Mouse (Mus musculus) layer of hippocampus, adult 9-11 months (tissue): ENCODE data around the gene Ghrl.
"Not testable (repeated sequence)": the region's sequence is repeated elsewhere in the genome, so short reads cannot be mapped to it uniquely, and the experiment has no call there.

Experiments used
- DNase-seq: peaks from one replicate; pipeline ENCODE4 v3.0.0; 2022

Gene Ghrl

DNA sequence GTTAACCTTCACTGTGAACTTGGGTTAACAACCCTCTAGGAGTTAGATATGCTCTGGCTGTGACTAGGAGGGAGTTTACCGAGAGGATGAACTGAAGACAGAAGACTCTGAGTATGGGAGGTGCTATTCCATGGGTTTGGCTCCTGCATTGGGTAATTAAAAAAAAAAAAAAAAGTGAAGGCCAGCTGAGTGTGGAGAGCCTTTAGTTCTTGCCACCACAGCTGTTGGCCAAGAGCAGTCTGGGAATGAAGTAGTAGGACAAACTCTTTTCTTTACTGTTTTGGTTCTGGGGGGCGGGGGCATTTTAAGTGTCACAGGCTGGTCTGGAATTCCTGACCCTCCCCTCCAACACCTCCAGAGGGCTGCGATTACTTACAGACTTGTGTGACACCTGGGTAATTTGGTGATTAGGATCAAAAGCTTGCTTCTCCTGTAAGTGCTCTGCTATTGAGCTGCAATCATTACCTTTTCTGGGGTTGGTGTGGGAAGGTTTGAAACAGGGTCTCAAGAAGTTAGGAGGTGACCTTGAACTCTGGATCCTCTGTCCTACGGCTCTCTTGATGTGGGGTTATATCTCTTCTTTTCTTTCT is 23.8 kb downstream of the Ghrl start:
- no peak for DNase-seq

GRCm38 (mm10) chr6:113695203-113695602 is 24.5 kb downstream of the Ghrl start:
- no peak for DNase-seq

GRCm38 (mm10) chr6:113693377-113693776 is 26.3 kb downstream of the Ghrl start:
- DNase-seq, result no peak

GRCm38 (mm10) chr6:113692661-113693133 is 27.0 kb downstream of the Ghrl start:
- no peak for DNase-seq

- no peak for DNase-seq
Observed at GRCm38 (mm10) chr6:113691084-113691462, 28.6 kb downstream of the Ghrl start.

DNA sequence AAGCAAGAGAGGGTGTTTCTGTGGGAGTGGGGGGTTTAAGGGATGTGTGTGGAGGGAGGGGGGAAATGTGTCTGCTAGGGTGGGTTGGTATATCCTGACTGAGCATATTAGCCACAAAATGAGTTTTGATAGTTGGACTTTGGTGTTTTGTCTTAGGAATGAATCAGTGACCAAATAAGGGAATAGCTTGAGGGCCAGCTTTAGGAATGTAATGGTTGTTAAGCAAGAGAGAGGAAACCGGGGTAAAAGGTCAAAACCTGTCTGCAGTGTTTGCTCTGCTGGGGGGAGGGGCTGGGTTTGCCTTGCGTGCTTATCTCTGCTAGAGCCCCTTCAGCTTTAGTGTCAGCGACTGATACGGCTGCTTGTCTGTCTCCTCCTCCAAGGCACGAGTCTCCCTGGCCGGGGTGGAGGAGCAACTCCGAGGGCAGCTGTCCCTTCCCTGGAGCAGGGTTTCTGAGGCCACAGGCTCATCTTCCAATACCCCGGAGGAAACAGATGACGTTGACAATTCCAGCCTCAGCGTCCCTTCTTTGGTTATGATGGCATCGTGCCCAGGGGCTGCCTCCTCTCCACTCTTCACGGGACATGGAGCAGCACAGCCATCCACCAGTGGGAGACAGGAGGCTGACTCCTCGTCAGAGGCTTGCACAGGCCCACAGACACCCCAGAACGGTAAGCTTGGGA is 29.1 kb downstream of the Ghrl start:
- DNase-seq, result no peak

GRCm38 (mm10) chr6:113690008-113690399 is 29.7 kb downstream of the Ghrl start:
- no peak for DNase-seq

- DNase-seq, result no peak
Observed at GRCm38 (mm10) chr6:113686551-113687125, 33.0 kb downstream of the Ghrl start.

DNA sequence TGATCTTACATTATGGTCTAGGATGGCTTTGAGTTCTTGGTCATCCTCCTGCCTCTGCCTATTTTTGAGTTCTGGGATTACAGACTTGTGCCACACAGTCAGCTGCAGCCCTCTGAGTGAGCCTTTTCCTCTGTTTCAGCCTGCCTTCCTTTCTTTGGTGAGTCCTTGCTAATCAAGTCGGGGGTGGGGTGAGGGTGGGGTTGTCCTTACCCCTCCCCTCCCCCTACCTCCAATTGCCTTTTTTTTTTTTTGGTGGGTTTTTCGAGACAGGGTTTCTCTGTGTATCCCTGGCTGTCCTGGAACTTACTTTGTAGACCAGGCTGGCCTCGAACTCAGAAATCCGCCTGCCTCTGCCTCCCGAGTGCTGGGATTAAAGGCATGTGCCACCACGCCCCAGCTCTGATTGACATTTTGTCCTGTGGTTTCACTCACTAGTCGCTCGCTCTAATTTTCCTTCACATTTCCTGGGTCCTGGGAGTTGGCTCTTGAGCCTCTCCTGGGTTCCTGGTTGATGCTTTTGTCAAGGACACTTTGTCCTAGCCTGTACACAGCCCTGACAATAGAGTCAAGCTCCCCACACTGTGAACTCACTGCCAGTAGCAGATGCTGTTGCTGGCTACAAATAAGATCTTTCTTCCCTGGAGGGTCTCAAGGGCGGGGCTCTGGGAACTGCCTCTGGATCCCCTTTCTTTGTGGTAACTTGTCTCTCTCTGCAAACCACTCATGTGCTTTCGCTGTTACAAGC is 36.4 kb downstream of the Ghrl start:
- DNase-seq, result no peak

DNA sequence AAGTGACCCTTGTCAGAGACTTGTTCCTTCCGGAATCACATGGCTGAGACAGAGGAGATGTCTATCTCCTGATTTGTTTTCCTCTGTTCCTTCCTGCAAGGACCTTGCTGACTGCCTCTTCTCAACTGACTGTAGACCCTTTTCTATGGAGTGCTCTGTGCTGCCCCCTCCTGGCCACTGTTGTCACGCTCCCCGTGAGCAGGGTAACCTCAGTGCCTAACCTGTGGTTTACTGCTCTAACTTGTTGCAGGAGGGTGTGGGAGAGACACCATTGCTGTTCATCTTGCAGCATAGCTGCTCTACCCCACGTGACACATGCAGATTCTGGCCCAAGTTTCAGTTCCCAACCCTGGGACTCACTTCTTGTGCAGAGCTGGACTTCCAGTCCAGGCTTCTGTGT is 38.4 kb downstream of the Ghrl start:
- peak; percentile 88 for DNase-seq

- DNase-seq, result no peak
Observed at GRCm38 (mm10) chr6:113679993-113680566, 39.6 kb downstream of the Ghrl start.

GRCm38 (mm10) chr6:113678246-113679012 is 41.3 kb downstream of the Ghrl start:
- DNase-seq, result no peak

DNA sequence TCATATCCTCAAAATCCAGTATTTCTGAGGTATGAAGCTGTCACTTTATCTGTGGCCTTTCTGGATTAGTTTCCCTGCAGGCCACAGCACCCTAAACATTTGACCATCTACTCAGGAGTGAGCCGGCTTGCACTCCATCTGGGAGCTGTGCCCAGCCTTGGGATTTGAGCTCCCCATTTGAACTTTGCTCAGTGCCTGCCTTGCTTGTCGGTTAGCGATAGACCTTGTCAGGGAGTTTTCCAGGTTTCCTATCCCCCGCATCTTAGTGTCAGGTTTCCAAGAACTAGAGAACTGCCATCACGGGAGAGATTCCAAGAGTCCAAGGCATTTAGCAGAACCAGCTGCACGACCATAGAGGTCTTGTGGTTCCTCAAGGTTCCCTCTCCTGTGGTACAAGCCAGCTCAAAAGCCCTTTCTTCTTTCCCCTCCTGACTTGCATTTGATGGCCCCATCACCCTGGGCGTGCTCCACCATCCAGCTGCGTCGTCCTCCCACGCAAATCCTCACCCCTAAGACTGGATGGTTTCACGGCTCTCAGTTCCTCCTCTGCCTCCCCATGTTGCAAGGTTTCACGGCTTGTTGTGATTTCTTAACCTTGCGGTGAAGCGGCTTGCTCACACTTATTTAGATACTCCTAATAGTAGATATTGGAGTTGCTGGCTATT is 42.5 kb downstream of the Ghrl start:
- peak; percentile 88 for DNase-seq

DNA sequence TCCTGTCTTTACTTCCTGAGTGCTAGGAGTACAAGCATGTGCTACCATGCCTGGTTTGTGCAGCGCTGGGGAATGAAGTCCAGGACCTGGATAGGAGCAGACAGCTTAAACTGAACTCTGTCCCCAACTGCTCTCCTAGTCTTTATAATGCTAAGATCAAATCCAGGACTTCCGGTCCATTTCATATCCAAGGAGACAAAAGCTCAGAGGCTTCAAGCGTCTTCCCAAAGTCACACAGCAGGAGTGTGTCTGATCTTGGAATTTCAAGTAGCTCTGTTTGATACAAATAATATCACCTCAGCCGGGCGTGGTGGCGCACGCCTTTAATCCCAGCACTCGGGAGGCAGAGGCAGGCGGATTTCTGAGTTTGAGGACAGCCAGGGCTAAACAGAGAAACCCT is 43.7 kb downstream of the Ghrl start:
- DNase-seq, result no peak

DNA sequence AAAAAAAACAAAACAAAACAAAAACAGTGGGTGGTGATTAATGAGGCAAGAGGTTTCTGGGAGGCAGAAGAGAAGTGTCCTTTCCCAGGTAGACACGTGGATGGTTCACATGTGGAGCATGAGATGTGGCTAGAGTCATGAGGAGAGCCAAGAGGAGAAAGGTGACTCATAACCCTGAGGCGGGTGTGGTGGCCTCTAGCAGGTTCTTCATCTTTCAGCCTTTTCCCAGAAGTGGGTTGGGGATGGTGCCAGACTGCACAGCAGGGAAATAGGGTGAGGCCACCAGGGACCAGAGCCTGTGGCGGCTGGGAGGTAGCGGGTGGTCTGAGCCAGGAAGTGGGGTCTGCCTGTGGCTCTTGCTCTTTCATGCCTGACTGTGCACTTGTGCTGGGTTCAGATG is 44.4 kb downstream of the Ghrl start:
- no peak for DNase-seq

GRCm38 (mm10) chr6:113672989-113673388 is 46.7 kb downstream of the Ghrl start:
- no peak for DNase-seq

DNA sequence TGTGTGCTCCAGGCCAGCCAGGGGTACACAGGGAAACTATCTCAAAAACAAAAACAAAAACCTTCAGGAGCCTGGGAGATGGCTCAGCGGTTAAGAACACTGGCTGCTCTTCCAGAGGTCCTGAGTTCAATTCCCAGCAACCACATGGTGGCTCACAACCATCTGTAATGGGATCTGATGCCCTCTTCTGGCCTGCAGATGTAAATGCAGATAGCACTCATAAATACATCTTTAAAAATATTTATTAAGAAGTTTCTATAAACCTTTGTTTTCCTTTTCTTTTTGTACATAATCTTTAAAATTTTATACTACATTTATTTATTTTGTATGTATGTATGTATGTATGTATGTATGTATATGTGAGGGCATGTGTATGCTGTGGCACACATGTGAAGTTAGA is 47.7 kb downstream of the Ghrl start:
- DNase-seq, result not testable (repeated sequence)

- DNase-seq, result no peak
Observed at GRCm38 (mm10) chr6:113669821-113670220, 49.9 kb downstream of the Ghrl start.

- DNase-seq, result no peak
Observed at GRCm38 (mm10) chr6:113668287-113669154, 51.2 kb downstream of the Ghrl start.

GRCm38 (mm10) chr6:113667611-113668122 is 52.0 kb downstream of the Ghrl start:
- no peak for DNase-seq
